In the genomic region with DNA sequence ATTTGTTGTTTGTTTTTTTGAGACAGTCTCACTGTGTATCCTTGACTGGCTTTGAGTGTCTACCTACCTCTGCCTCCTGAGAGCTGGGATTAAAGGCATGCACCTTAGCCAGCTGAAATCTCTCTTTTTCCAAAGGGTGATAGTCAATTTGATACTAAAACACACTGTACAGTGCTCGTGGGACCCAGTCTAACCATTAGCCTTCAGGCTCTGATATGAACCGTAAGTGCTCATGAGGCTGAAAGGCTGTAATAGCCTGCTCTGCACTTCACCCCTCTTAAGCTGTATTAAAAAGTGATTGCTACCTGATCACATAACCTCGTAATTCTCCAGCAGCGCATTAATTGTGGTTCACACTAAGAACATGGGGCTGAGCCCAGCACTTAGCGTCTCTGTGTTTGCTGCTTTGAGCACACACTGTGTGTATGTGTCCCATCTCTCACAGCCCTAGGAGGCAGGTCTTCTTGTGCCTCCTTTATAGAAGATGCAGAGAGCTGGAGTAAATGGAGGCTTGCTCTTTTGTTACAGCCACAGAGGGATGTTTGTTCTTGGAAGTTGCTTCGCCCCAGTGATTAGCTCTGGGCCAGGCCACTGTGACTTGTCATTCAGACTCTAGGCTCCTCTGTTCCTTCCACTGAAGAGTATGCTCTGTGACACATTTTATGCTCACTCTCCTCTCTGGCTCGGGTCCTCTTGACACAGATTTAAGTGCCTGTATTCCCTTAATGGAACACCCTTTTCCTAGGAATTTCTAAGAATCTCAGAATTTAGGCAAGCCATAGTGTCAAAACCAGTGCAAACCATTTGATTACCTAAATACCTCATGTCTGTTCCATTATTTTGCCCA, we compare ENCODE assay signal across 17 mouse cellular contexts. TPM values are rescaled to one million over a fixed set of nuclear protein-coding genes. Genes with fewer than 3 reads are reported as not detected.
A peak's percentile ranks its signal among the peaks of the same experiment; 100 is the strongest.
DNase-seq lines count a peak whose midpoint lies in the region; ATAC-seq lines count a peak whose summit lies in the region.
"Had no signal": no experiment of that assay in that cellular context is flagged by ENCODE, and none has a peak within 500 bp of the region (broad histone marks: within the 10 kb centered on the region; RNA-seq: fewer than 3 reads in every experiment).

No protein-coding gene starts in this region.

- ATAC-seq in heart, embryonic 12.5 days (ENCODE audit: insufficient number of reproducible peaks, low FRiP score), result no peak
- ATAC-seq in hindbrain, embryonic 16.5 days, result peak; percentile 89
- peak; percentile 73 for ATAC-seq in neural tube, embryonic 15.5 days (ENCODE audit: low FRiP score)

- H3K4me2 ChIP-seq in heart, embryonic 12.5 days, result no peak overlapping the region
- no peak overlapping the region for H3K4me2 ChIP-seq in hindbrain, embryonic 16.5 days (ENCODE audit: low read length)
- no peak overlapping the region for H3K4me2 ChIP-seq in neural tube, embryonic 15.5 days
- H3K4me2 ChIP-seq: embryonic facial prominence, embryonic 12.5 days; liver, embryonic 11.5 days had no signal

- H3K4me1 ChIP-seq in heart, embryonic 12.5 days (replicated peaks), result peaks cover 13% of the 10 kb centered on the region; the same call in 1 of the 2 replicates
- H3K4me1 ChIP-seq in hindbrain, embryonic 16.5 days (ENCODE audit: control insufficient read depth, insufficient read depth, low read depth, low read length), result no peaks in the 10 kb centered on the region
- peaks cover 11% of the 10 kb centered on the region for H3K4me1 ChIP-seq in neural tube, embryonic 15.5 days
- H3K4me1 ChIP-seq: embryonic facial prominence, embryonic 12.5 days had no signal

- WGBS in heart, embryonic 12.5 days, result 69% methylated on average over 7 of the region's 7 CpGs
- 48% methylated on average over 7 of the region's 7 CpGs for WGBS in hindbrain, embryonic 16.5 days
- WGBS in neural tube, embryonic 15.5 days, result 41% methylated on average over 7 of the region's 7 CpGs

- no peak overlapping the region for H3K9ac ChIP-seq in heart, embryonic 12.5 days
- no peak overlapping the region for H3K9ac ChIP-seq in hindbrain, embryonic 16.5 days (ENCODE audit: low read depth, low read length)
- no peak overlapping the region for H3K9ac ChIP-seq in neural tube, embryonic 15.5 days (replicated peaks)
- H3K9ac ChIP-seq: embryonic facial prominence, embryonic 12.5 days had no signal

- H3K27ac ChIP-seq in heart, embryonic 12.5 days (ENCODE audit: poor library complexity, severe bottlenecking), result no peak overlapping the region
- H3K27ac ChIP-seq in hindbrain, embryonic 16.5 days (ENCODE audit: low read depth, low read length), result no peak overlapping the region
- H3K27ac ChIP-seq in neural tube, embryonic 15.5 days (replicated peaks), result peak overlapping the region; percentile 38; the same call in 1 of the 2 replicates
- H3K27ac ChIP-seq: embryonic facial prominence, embryonic 12.5 days had no signal

- peak; percentile 46 for DNase-seq in heart, adult 11 months
- peak; percentile 33 for DNase-seq in retina, postnatal 1 day
- DNase-seq in retina, embryonic 14.5 days (ENCODE audit: low spot score), result no peak
- DNase-seq in left cerebral cortex, postnatal 36 days (ENCODE audit: low spot score in 2 of 2), result no peak
- no peak for DNase-seq in gastrocnemius, adult 8-10 months (ENCODE audit: low spot score in 2 of 2)
- DNase-seq: B cell, adult 2 months; cerebellum, adult 9-11 months; heart, adult 18-20 months; heart, postnatal 10 days; kidney, adult 11 months; right cerebral cortex, postnatal 25 days; thymus, postnatal 25 days had no signal

- no peak overlapping the region for H3K4me3 ChIP-seq in heart, embryonic 12.5 days
- H3K4me3 ChIP-seq in hindbrain, embryonic 16.5 days (ENCODE audit: low read length), result no peak overlapping the region
- no peak overlapping the region for H3K4me3 ChIP-seq in neural tube, embryonic 15.5 days (replicated peaks)
- H3K4me3 ChIP-seq: embryonic facial prominence, embryonic 12.5 days had no signal

- H3K36me3 ChIP-seq in heart, embryonic 12.5 days, result no peaks in the 10 kb centered on the region
- H3K36me3 ChIP-seq in hindbrain, embryonic 16.5 days (ENCODE audit: control insufficient read depth, insufficient read depth, low read length), result no peaks in the 10 kb centered on the region
- no peaks in the 10 kb centered on the region for H3K36me3 ChIP-seq in neural tube, embryonic 15.5 days
- H3K36me3 ChIP-seq: embryonic facial prominence, embryonic 12.5 days had no signal

- H3K9me3 ChIP-seq in heart, embryonic 12.5 days (replicated peaks), result no peaks in the 10 kb centered on the region
- H3K9me3 ChIP-seq in hindbrain, embryonic 16.5 days (ENCODE audit: control insufficient read depth, low read length), result no peaks in the 10 kb centered on the region
- no peaks in the 10 kb centered on the region for H3K9me3 ChIP-seq in neural tube, embryonic 15.5 days (replicated peaks)
- H3K9me3 ChIP-seq: embryonic facial prominence, embryonic 12.5 days had no signal

- intact Hi-C loops in left cerebral cortex, postnatal 36 days (cut with DNase I), result no loop called here

- H3K27me3 ChIP-seq in heart, embryonic 12.5 days (replicated peaks), result no peaks in the 10 kb centered on the region
- no peaks in the 10 kb centered on the region for H3K27me3 ChIP-seq in hindbrain, embryonic 16.5 days (replicated peaks; ENCODE audit: control insufficient read depth, insufficient read depth, low read length)
- no peaks in the 10 kb centered on the region for H3K27me3 ChIP-seq in neural tube, embryonic 15.5 days (replicated peaks)
- H3K27me3 ChIP-seq: embryonic facial prominence, embryonic 12.5 days had no signal

RNA-seq across cellular contexts. Expression of a gene that starts 26.7 kb away (rescaled TPM):
- 11.9 and 12.7 TPM in 2 replicates for polyA plus RNA-seq in heart, embryonic 12.5 days (2016; fragmentation: Nextera tagmentation; extraction: Ambion mirVana)
- 15.3 and 18.5 TPM in 2 replicates for polyA plus RNA-seq in hindbrain, embryonic 16.5 days (2015; fragmentation: Nextera tagmentation; extraction: Ambion mirVana)
- polyA plus RNA-seq in neural tube, embryonic 15.5 days (2015; fragmentation: Nextera tagmentation; extraction: Ambion mirVana), result 15.8 and 23.4 TPM in 2 replicates
- total RNA-seq in left cerebral cortex, postnatal 36 days (2021), result 10 to 100 TPM in 1 of 2 experiments, 1 to 10 TPM in 1; 7.2 to 10.5 TPM
- 10 to 100 TPM; 23.9 to 45.4 (median 33.9) TPM for total RNA-seq in gastrocnemius, adult 8-10 months (2022)

Comparison
In these comparisons a context has a peak if more than half of its experiments do, and no peak if none do; other contexts are left out.
1. DNase-seq: peak in heart, adult 11 months (single experiment) and retina, postnatal 1 day (single experiment); none in retina, embryonic 14.5 days (single experiment), left cerebral cortex, postnatal 36 days (0 of 2) and gastrocnemius, adult 8-10 months (0 of 2).